Mouse (Mus musculus) brain, adult 2 months (tissue): ENCODE measurements at regions not wholly inside any gene's neighbourhood (a gene's known extent, or its start where the extent isn't known, plus 50 kb on each side); places are given as distances from the start of the nearest gene placed in this dataset.

ENCODE experiments used
- DNase-seq: peaks from one replicate; pipeline ENCODE4 v3.0.0; 2011; ENCODE audit warnings: low read depth, low spot score

- peak; percentile 20 for DNase-seq
These were observed 1238.8 kb downstream of the Sis start for GRCm38 (mm10) chr3:71728861-71729260.

- peak; percentile 15 for DNase-seq
These were observed 1265.3 kb downstream of the Sis start for GRCm38 (mm10) chr3:71702320-71702719.
